ENCODE assay signal across 25 mouse cellular contexts in the genomic region with DNA sequence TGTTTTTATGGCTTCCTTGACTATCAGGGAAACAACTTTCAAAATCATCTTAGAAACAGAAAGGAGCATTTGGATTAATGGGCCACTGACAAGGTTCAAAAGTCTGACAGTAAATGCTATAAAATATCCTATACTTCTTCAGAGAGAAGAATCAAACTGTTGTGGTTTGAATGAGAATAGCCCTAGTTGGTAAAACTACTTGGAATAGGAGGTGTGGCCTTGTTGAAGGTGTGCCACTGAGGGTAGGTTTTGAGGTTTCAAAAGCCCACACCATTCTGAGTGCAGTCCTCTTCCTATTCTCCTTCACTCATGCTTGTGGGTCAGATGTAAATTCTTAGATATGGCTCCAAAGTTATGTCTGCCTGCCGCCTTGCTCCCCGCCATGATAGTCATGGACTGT.
DNase-seq lines count a peak whose midpoint lies in the region; ATAC-seq and TF ChIP-seq lines count a peak whose summit lies in the region.
"Had no signal": no experiment of that assay in that cellular context is flagged by ENCODE, and none has a peak within 500 bp of the region (broad histone marks: within the 10 kb centered on the region; RNA-seq: fewer than 3 reads in every experiment).

No protein-coding gene starts in this region.

- DNase-seq in lung, postnatal 4 days: no peak
- no peak for DNase-seq in adrenal gland, adult 2 months
- DNase-seq: adrenal gland, postnatal 10 days; adrenal gland, postnatal 25 days; B cell, adult 2 months; cerebellum, adult 11 months; cerebellum, adult 18-20 months; cerebellum, adult 8-10 months; cerebellum, adult 9-11 months; cerebellum, postnatal 14 days; cerebellum, postnatal 36 days; embryo, embryonic 11 days had no signal

- WGBS in intestine, embryonic 15.5 days: 93% methylated on average over 2 of the region's 2 CpGs
- WGBS in intestine, postnatal 0 days: 84% methylated on average over 2 of the region's 2 CpGs
- 56% methylated on average over 2 of the region's 2 CpGs for WGBS in small intestine, adult 2 months

- H3K36me3 ChIP-seq in intestine, embryonic 15.5 days: no peaks in the 10 kb centered on the region
- no peaks in the 10 kb centered on the region; the same call in 1 of the 2 replicates for H3K36me3 ChIP-seq in intestine, postnatal 0 days (ENCODE audit: control insufficient read depth, insufficient read depth)
- 0 out of 2 replicates have a peak, but pooled peaks cover 1% of the 10 kb centered on the region for H3K36me3 ChIP-seq in small intestine, adult 2 months (ENCODE audit: control insufficient read depth, insufficient read depth, low read length)
- H3K36me3 ChIP-seq: embryonic facial prominence, embryonic 13.5 days; embryonic facial prominence, embryonic 15.5 days; forebrain, embryonic 12.5 days had no signal

- TF ChIP-seq POLR2A in small intestine, adult 2 months (IDR thresholded peaks at IDR 0.05; ENCODE audit: low read depth, low read length): no peak

- no peaks in the 10 kb centered on the region for H3K9me3 ChIP-seq in intestine, embryonic 15.5 days
- H3K9me3 ChIP-seq in intestine, postnatal 0 days (ENCODE audit: control insufficient read depth): no peaks in the 10 kb centered on the region
- H3K9me3 ChIP-seq: embryonic facial prominence, embryonic 13.5 days; embryonic facial prominence, embryonic 15.5 days; forebrain, embryonic 10.5 days; forebrain, embryonic 12.5 days had no signal

- H3K9ac ChIP-seq in intestine, embryonic 15.5 days: no peak overlapping the region
- no peak overlapping the region for H3K9ac ChIP-seq in intestine, postnatal 0 days (ENCODE audit: low read depth, low read length)
- H3K9ac ChIP-seq: embryonic facial prominence, embryonic 13.5 days; embryonic facial prominence, embryonic 15.5 days; forebrain, embryonic 12.5 days had no signal

- TF ChIP-seq CTCF in intestine, postnatal 0 days (IDR thresholded peaks at IDR 0.05; ENCODE audit: low read depth): no peak
- TF ChIP-seq CTCF in small intestine, adult 2 months (IDR thresholded peaks at IDR 0.05; ENCODE audit: extremely low read depth, insufficient read length, insufficient replicate concordance, low read depth, low read length): no peak

- no peak overlapping the region for H3K4me3 ChIP-seq in intestine, embryonic 15.5 days (replicated peaks)
- no peak overlapping the region for H3K4me3 ChIP-seq in intestine, postnatal 0 days (ENCODE audit: low read depth, low read length)
- no peak overlapping the region for H3K4me3 ChIP-seq in small intestine, adult 2 months (ENCODE audit: low read depth, low read length)
- H3K4me3 ChIP-seq: embryonic facial prominence, embryonic 13.5 days; embryonic facial prominence, embryonic 15.5 days; erythroblast, embryonic 14.5 days; forebrain, embryonic 10.5 days; forebrain, embryonic 12.5 days had no signal

- ATAC-seq in CD4-positive, CD25-positive, alpha-beta regulatory T cell, adult 4 months: peak; percentile 17
- peak; percentile 55 for ATAC-seq in intestine, embryonic 15.5 days
- ATAC-seq in intestine, postnatal 0 days: peak; percentile 84
- ATAC-seq in frontal cortex, adult (ENCODE audit: low TSS enrichment): no peak
- ATAC-seq: forebrain, embryonic 14.5 days; forebrain, embryonic 16.5 days; Patski had no signal

- no peaks in the 10 kb centered on the region for H3K27me3 ChIP-seq in intestine, embryonic 15.5 days (replicated peaks)
- no peaks in the 10 kb centered on the region for H3K27me3 ChIP-seq in intestine, postnatal 0 days (replicated peaks; ENCODE audit: control insufficient read depth, insufficient read depth, low read length)
- no peaks in the 10 kb centered on the region for H3K27me3 ChIP-seq in small intestine, adult 2 months (ENCODE audit: control insufficient read depth, insufficient read depth, low read length)
- H3K27me3 ChIP-seq: embryonic facial prominence, embryonic 13.5 days; embryonic facial prominence, embryonic 15.5 days; forebrain, embryonic 12.5 days; Patski had no signal

- H3K27ac ChIP-seq in intestine, embryonic 15.5 days: no peak overlapping the region
- no peak overlapping the region for H3K27ac ChIP-seq in intestine, postnatal 0 days (ENCODE audit: low read depth, low read length)
- peak overlapping the region; percentile 70 for H3K27ac ChIP-seq in small intestine, adult 2 months (ENCODE audit: insufficient read depth, low read depth, low read length)
- H3K27ac ChIP-seq: embryonic facial prominence, embryonic 13.5 days; embryonic facial prominence, embryonic 15.5 days; forebrain, embryonic 10.5 days; forebrain, embryonic 12.5 days had no signal

- H3K4me1 ChIP-seq in intestine, embryonic 15.5 days (replicated peaks): no peaks in the 10 kb centered on the region
- no peaks in the 10 kb centered on the region for H3K4me1 ChIP-seq in intestine, postnatal 0 days (replicated peaks; ENCODE audit: control insufficient read depth, insufficient read depth, low read length)
- peaks cover 2% of the 10 kb centered on the region; the same call in 1 of the 2 replicates for H3K4me1 ChIP-seq in small intestine, adult 2 months (ENCODE audit: control insufficient read depth, insufficient read depth, insufficient read length, low read length)
- H3K4me1 ChIP-seq: embryonic facial prominence, embryonic 13.5 days; embryonic facial prominence, embryonic 15.5 days; forebrain, embryonic 10.5 days; forebrain, embryonic 12.5 days had no signal

- H3K4me2 ChIP-seq in intestine, embryonic 15.5 days (replicated peaks): no peak overlapping the region
- no peak overlapping the region for H3K4me2 ChIP-seq in intestine, postnatal 0 days (replicated peaks; ENCODE audit: low read depth)
- H3K4me2 ChIP-seq: embryonic facial prominence, embryonic 13.5 days; embryonic facial prominence, embryonic 15.5 days; forebrain, embryonic 12.5 days had no signal
